Comparison of ENCODE assay signal across 26 mouse cellular contexts in the genomic region with DNA sequence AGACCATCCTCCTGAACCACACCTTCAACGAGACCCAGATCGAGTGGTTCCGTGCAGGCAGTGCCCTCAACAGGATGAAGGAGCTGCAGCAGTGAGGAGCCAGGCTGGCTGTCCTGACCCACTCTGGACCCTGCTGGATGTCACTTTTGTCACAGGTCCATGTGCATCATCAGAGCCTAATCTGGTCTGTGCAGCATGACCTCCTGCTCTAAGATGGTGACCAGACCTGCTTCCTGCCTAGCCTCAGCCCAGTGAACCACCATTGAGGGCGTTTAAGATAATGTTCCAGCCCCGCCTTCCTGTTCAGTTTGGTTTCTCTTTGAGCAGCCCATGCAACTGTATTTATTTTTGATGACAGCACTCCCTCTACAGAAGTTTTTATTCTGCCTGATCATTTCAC. TPM values are rescaled to one million over a fixed set of nuclear protein-coding genes. Genes with fewer than 3 reads are reported as not detected.
A peak's percentile ranks its signal among the peaks of the same experiment; 100 is the strongest.
DNase-seq lines count a peak whose midpoint lies in the region; ATAC-seq and TF ChIP-seq lines count a peak whose summit lies in the region.
"Had no signal": no experiment of that assay in that cellular context is flagged by ENCODE, and none has a peak within 500 bp of the region (broad histone marks: within the 10 kb centered on the region; RNA-seq: fewer than 3 reads in every experiment).

No protein-coding gene starts in this region.

- peaks cover 90% of the 10 kb centered on the region for H3K36me3 ChIP-seq in liver, embryonic 15.5 days (replicated peaks)
- peaks cover 66% of the 10 kb centered on the region for H3K36me3 ChIP-seq in myocyte (ENCODE audit: control insufficient read depth, insufficient read depth)
- H3K36me3 ChIP-seq in midbrain, embryonic 14.5 days (ENCODE audit: control insufficient read depth, insufficient read depth, low read length), result peaks cover 83% of the 10 kb centered on the region

- no peaks in the 10 kb centered on the region for H3K27me3 ChIP-seq in liver, embryonic 15.5 days
- H3K27me3 ChIP-seq in myocyte (ENCODE audit: control insufficient read depth, insufficient read depth, insufficient read length), result no peaks in the 10 kb centered on the region
- H3K27me3 ChIP-seq in midbrain, embryonic 14.5 days (ENCODE audit: control insufficient read depth, insufficient read depth, low read length), result no peaks in the 10 kb centered on the region
- H3K27me3 ChIP-seq: forebrain, embryonic 13.5 days; hindbrain, embryonic 13.5 days; midbrain, embryonic 13.5 days; neural tube, embryonic 15.5 days had no signal

- WGBS in liver, embryonic 15.5 days (ENCODE audit: insufficient replicate concordance), result 42% methylated on average over 5 of the region's 5 CpGs
- 91% methylated on average over 5 of the region's 5 CpGs for WGBS in midbrain, embryonic 14.5 days

- H3K9ac ChIP-seq in liver, embryonic 15.5 days, result no peak overlapping the region
- H3K9ac ChIP-seq in midbrain, embryonic 14.5 days (replicated peaks; ENCODE audit: low read length), result no peak overlapping the region
- H3K9ac ChIP-seq: forebrain, embryonic 13.5 days; hindbrain, embryonic 13.5 days; lung, embryonic 14.5 days; midbrain, embryonic 13.5 days; neural tube, embryonic 15.5 days had no signal

- peaks cover 26% of the 10 kb centered on the region for H3K4me1 ChIP-seq in liver, embryonic 15.5 days (replicated peaks)
- H3K4me1 ChIP-seq in midbrain, embryonic 14.5 days (ENCODE audit: control insufficient read depth, insufficient read depth, low read length), result no peaks in the 10 kb centered on the region
- H3K4me1 ChIP-seq: forebrain, embryonic 13.5 days; hindbrain, embryonic 13.5 days; midbrain, embryonic 13.5 days had no signal

- H3K9me3 ChIP-seq in liver, embryonic 15.5 days (replicated peaks), result no peaks in the 10 kb centered on the region
- no peaks in the 10 kb centered on the region for H3K9me3 ChIP-seq in midbrain, embryonic 14.5 days (ENCODE audit: control insufficient read depth, low read length)
- H3K9me3 ChIP-seq: forebrain, embryonic 13.5 days; hindbrain, embryonic 13.5 days; midbrain, embryonic 13.5 days; neural tube, embryonic 15.5 days had no signal

- H3K27ac ChIP-seq in gastrocnemius, adult 2 months, result peak overlapping the region; percentile 93
- H3K27ac ChIP-seq in liver, embryonic 15.5 days (replicated peaks), result 0 out of 2 replicates have a peak overlapping the region, but pooled peaks have one; percentile 29
- H3K27ac ChIP-seq in midbrain, embryonic 14.5 days (replicated peaks; ENCODE audit: low read depth, low read length), result no peak overlapping the region
- H3K27ac ChIP-seq: forebrain, embryonic 13.5 days; hindbrain, embryonic 13.5 days; midbrain, embryonic 13.5 days; neural tube, embryonic 15.5 days had no signal

- no peaks in the 10 kb centered on the region for H3K79me2 ChIP-seq in myocyte (ENCODE audit: control insufficient read depth, insufficient read depth)

- no peak for DNase-seq in gastrocnemius, adult 2 months
- DNase-seq in gastrocnemius, adult 8-10 months (ENCODE audit: low spot score in 2 of 2), result no peak
- DNase-seq in liver, result peak; percentile 22
- no peak for DNase-seq in midbrain, embryonic 14.5 days
- no peak for DNase-seq in c-Kit-positive CD71-positive TER-119-positive erythroid progenitor cells, embryonic 14.5 days (ENCODE audit: low spot score)
- no peak for DNase-seq in left cerebral cortex, postnatal 25 days (ENCODE audit: low spot score in 2 of 2)
- DNase-seq: adrenal gland, postnatal 36 days; cerebellum, adult 8-10 months; cerebellum, postnatal 25 days; gastrocnemius, postnatal 25 days; heart, adult 11 months; heart, postnatal 4 days; kidney, postnatal 14 days; layer of hippocampus, adult 9-11 months; lung, embryonic 14.5 days; lung, postnatal 14 days; right cerebral cortex, postnatal 14 days had no signal

- no peak for TF ChIP-seq CTCF in gastrocnemius, adult 2 months (IDR thresholded peaks at IDR 0.05)

- H3K4me3 ChIP-seq in gastrocnemius, adult 2 months, result no peak overlapping the region
- H3K4me3 ChIP-seq in liver, embryonic 15.5 days (replicated peaks), result no peak overlapping the region
- no peak overlapping the region for H3K4me3 ChIP-seq in myocyte
- no peak overlapping the region for H3K4me3 ChIP-seq in midbrain, embryonic 14.5 days (replicated peaks; ENCODE audit: low read depth, low read length)
- H3K4me3 ChIP-seq: forebrain, embryonic 13.5 days; hindbrain, embryonic 13.5 days; midbrain, embryonic 13.5 days; neural tube, embryonic 15.5 days had no signal

- peak; percentile 29; the same call in 1 of the 2 replicates for ATAC-seq in liver, embryonic 15.5 days (ENCODE audit: insufficient read depth)
- no peak for ATAC-seq in midbrain, embryonic 14.5 days (ENCODE audit: low FRiP score, low TSS enrichment)
- ATAC-seq: forebrain, embryonic 13.5 days; intestine, postnatal 0 days; midbrain, embryonic 13.5 days had no signal

- intact Hi-C loops in gastrocnemius, adult 2 months (cut with DNase I), result loop anchor here (5.0 kb wide), 1 partner anchor 172 kb away; no protein-coding TSS in a partner anchor
- intact Hi-C loops in left cerebral cortex, postnatal 25 days (cut with DNase I), result no loop called here

- H3ac ChIP-seq in myocyte (ENCODE audit: control insufficient read depth, insufficient read length), result no peak overlapping the region

- no peak overlapping the region; the same call in 1 of the 2 replicates for H3K4me2 ChIP-seq in liver, embryonic 15.5 days
- H3K4me2 ChIP-seq in myocyte (ENCODE audit: low read depth), result no peak overlapping the region
- H3K4me2 ChIP-seq in midbrain, embryonic 14.5 days (ENCODE audit: low read length), result no peak overlapping the region
- H3K4me2 ChIP-seq: forebrain, embryonic 13.5 days; heart, embryonic 11.5 days; hindbrain, embryonic 13.5 days; lung, embryonic 14.5 days; midbrain, embryonic 13.5 days; neural tube, embryonic 15.5 days had no signal

- peak; percentile 27 for TF ChIP-seq POLR2A in myocyte (IDR thresholded peaks at IDR 0.05; ENCODE audit: insufficient read length, low read depth)

TF ChIP-seq in myocyte, 11 proteins besides CTCF, POLR2A, EP300 and RAD21:
- peak; percentile 75 for TF ChIP-seq POLR2AphosphoS2 (IDR thresholded peaks at IDR 0.05; ENCODE audit: insufficient read length, low read depth)
- no peak for TF ChIP-seq SRF (IDR thresholded peaks at IDR 0.05; ENCODE audit: control insufficient read depth, insufficient read length, low read depth)

RNA-seq across cellular contexts. Expression of a gene that starts 11.4 kb away (rescaled TPM):
- 1 to 10 TPM; 6.4 to 7.6 TPM for total RNA-seq in gastrocnemius, adult 2 months (2021)
- 10 to 100 TPM in 1 of 4 experiments, 1 to 10 TPM in 3; 7.2 to 10.2 (median 8.2) TPM for total RNA-seq in gastrocnemius, adult 8-10 months (2022)
- polyA plus RNA-seq in liver, embryonic 15.5 days (2015; fragmentation: Nextera tagmentation; extraction: Ambion mirVana), result 56.9 and 68.4 TPM in 2 replicates
- 247 TPM for polyA plus RNA-seq in myocyte (2012; fragmentation: generic; extraction: Trizol)
- 67.7 and 74.2 TPM in 2 replicates for polyA plus RNA-seq in midbrain, embryonic 14.5 days (2014; fragmentation: Nextera tagmentation; extraction: Ambion mirVana)
- 10 to 100 TPM; 49.8 to 56.5 TPM for total RNA-seq in left cerebral cortex, postnatal 25 days (2021)

RNA-seq across cellular contexts. Expression of a gene that starts 21.9 kb away (rescaled TPM):
- 1 to 10 TPM; 1.6 to 2.1 TPM for total RNA-seq in gastrocnemius, adult 2 months (2021)
- 1 to 10 TPM in 2 of 4 experiments, under 1 TPM in 2; 0.67 to 1.9 (median 0.90) TPM for total RNA-seq in gastrocnemius, adult 8-10 months (2022)
- 0.91 and 0.96 TPM in 2 replicates for polyA plus RNA-seq in liver, embryonic 15.5 days (2015; fragmentation: Nextera tagmentation; extraction: Ambion mirVana)
- polyA plus RNA-seq in myocyte (2012; fragmentation: generic; extraction: Trizol), result 38.3 TPM
- polyA plus RNA-seq in midbrain, embryonic 14.5 days (2014; fragmentation: Nextera tagmentation; extraction: Ambion mirVana), result 167 and 188 TPM in 2 replicates
- 10 to 100 TPM; 96.0 to 98.3 TPM for total RNA-seq in left cerebral cortex, postnatal 25 days (2021)
- total RNA-seq: monocyte, adult 5-6 weeks had no signal

RNA-seq across cellular contexts. Expression of a gene that starts 42.6 kb away (rescaled TPM):
- 1,000 to 10,000 TPM; 1,155 to 1,439 TPM for total RNA-seq in gastrocnemius, adult 2 months (2021)
- 1,000 to 10,000 TPM; 1,068 to 1,166 (median 1,137) TPM for total RNA-seq in gastrocnemius, adult 8-10 months (2022)
- polyA plus RNA-seq in liver, embryonic 15.5 days (2015; fragmentation: Nextera tagmentation; extraction: Ambion mirVana), result 98.9 and 107 TPM in 2 replicates
- 666 TPM for polyA plus RNA-seq in myocyte (2012; fragmentation: generic; extraction: Trizol)
- polyA plus RNA-seq in midbrain, embryonic 14.5 days (2014; fragmentation: Nextera tagmentation; extraction: Ambion mirVana), result 211 and 221 TPM in 2 replicates
- 100 to 1,000 TPM; 423 to 442 TPM for total RNA-seq in left cerebral cortex, postnatal 25 days (2021)

RNA-seq across cellular contexts. Expression of a gene that starts 43.0 kb away (rescaled TPM):
- 10 to 100 TPM; 38.4 to 39.9 TPM for total RNA-seq in gastrocnemius, adult 2 months (2021)
- 10 to 100 TPM; 39.0 to 44.3 (median 39.3) TPM for total RNA-seq in gastrocnemius, adult 8-10 months (2022)
- 91.3 and 103 TPM in 2 replicates for polyA plus RNA-seq in liver, embryonic 15.5 days (2015; fragmentation: Nextera tagmentation; extraction: Ambion mirVana)
- 95.3 TPM for polyA plus RNA-seq in myocyte (2012; fragmentation: generic; extraction: Trizol)
- polyA plus RNA-seq in midbrain, embryonic 14.5 days (2014; fragmentation: Nextera tagmentation; extraction: Ambion mirVana), result 139 and 149 TPM in 2 replicates
- 10 to 100 TPM; 33.7 to 34.7 TPM for total RNA-seq in left cerebral cortex, postnatal 25 days (2021)

RNA-seq across cellular contexts. Expression of a gene that starts 46.1 kb away (rescaled TPM):
- total RNA-seq in gastrocnemius, adult 2 months (2021), result 10 to 100 TPM; 16.2 to 17.2 TPM
- 10 to 100 TPM; 15.6 to 17.9 (median 15.9) TPM for total RNA-seq in gastrocnemius, adult 8-10 months (2022)
- 17.5 and 17.8 TPM in 2 replicates for polyA plus RNA-seq in liver, embryonic 15.5 days (2015; fragmentation: Nextera tagmentation; extraction: Ambion mirVana)
- polyA plus RNA-seq in myocyte (2012; fragmentation: generic; extraction: Trizol), result 104 TPM
- polyA plus RNA-seq in midbrain, embryonic 14.5 days (2014; fragmentation: Nextera tagmentation; extraction: Ambion mirVana), result 67.1 and 94.5 TPM in 2 replicates
- 100 to 1,000 TPM; 203 to 208 TPM for total RNA-seq in left cerebral cortex, postnatal 25 days (2021)

Comparison
In these comparisons a context has a peak if more than half of its experiments do, and no peak if none do; other contexts are left out.
1. RNA of a gene that starts 11.4 kb away (total RNA-seq): 49.8 to 56.5 TPM in left cerebral cortex, postnatal 25 days; 7.2 to 10.2 TPM in gastrocnemius, adult 8-10 months and 6.4 to 7.6 TPM in gastrocnemius, adult 2 months; every median in the first group is over 4 times any median in the second.
2. RNA of a gene that starts 21.9 kb away (total RNA-seq): 96.0 to 98.3 TPM in left cerebral cortex, postnatal 25 days; 1.6 to 2.1 TPM in gastrocnemius, adult 2 months and 0.67 to 1.9 TPM in gastrocnemius, adult 8-10 months; every median in the first group is over 10 times any median in the second.